Mouse (Mus musculus) kidney, postnatal 25 days (tissue): ENCODE measurements at regions not wholly inside any gene's neighbourhood (a gene's known extent, or its start where the extent isn't known, plus 50 kb on each side); places are given as distances from the start of the nearest gene placed in this dataset.
A peak's percentile ranks its signal among the peaks of the same experiment; 100 is the strongest.

ENCODE experiments used
- DNase-seq, 2 experiments: peaks; one replicate each; pipeline ENCODE4 v3.0.0; 2021; ENCODE audit warnings: mixed read lengths in 2 of 2

DNA sequence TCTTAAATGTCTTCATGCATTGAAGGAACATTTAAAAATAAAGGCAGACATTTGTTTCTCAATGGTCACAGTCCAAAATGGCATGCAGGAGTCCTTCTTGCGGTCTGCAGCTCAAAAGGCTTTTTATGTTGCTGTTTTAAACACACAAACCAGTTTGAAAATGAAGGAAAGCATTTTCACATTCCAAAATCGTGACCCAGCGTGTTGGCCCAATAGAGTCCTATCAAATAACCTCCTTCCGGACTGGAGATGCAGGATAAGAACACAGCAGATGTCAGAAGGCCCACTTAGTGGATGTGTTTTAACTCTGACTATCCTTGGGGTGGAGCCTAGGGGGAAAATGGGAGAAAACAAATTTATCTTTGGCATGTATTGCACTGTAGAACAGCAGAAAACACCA is 263.4 kb upstream of the Pik3r1 start:
- DNase-seq, result no peak

DNA sequence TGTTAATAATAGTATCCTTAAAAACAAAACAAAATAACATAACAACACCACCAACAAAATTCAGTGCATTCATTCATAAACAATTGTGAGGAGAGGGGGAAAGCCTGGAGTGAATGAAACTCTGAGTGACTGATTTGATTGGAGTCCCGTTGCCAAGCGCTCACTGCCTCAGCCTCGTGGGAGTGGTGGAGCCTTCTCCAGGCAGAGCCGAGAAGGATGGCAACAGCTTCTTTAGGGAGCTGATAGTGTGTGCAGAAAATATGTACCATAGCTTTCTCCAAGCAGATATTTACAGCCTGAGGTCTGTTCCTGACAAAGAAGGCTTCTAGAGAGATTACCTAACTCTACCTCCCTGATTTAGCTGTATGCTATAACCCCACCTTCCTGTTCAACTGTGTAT is 266.5 kb upstream of the Pik3r1 start:
- DNase-seq, result no peak

DNA sequence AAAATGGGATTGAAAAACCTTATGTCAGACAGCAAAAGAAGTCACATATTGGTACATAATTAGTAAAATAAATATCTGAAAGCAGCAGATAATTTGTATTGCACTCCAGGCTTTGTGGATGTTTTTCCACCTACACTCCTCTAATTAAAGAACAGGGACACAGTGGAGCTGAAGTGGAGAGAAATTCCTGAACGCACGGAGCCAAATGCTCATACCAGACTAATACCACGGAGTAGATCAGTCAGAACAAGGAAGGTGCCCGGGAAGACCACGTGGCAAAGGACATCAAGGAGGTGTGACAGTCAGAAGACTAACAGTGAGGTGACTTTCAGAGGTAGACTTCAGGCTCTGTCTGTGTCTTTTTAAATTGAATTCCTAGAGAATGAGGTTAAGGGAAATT is 268.0 kb upstream of the Pik3r1 start:
- DNase-seq, result no peak

GRCm38 (mm10) chr13:102036819-102037624 is 269.0 kb upstream of the Pik3r1 start:
- no peak for DNase-seq

DNA sequence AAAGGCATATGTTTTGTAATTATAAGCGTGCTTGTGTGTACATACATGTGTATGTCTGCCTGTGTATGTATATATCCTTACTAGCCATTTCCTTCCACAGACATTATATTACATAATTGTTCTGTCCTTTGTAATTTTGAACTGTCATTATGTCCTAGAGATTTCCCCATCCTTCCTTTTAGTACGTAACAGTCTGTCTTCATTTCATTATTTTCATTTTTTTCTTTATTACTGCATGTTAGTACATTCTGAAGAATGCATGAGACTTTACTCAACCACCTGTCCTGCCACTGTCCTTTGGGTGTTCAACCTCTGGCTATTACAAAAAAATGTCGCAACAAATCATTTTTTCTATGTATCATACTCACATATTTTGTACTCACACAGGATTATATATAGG is 292.2 kb upstream of the Pik3r1 start:
- no peak for DNase-seq

- DNase-seq, result no peak
These were observed 296.7 kb upstream of the Pik3r1 start for GRCm38 (mm10) chr13:102064590-102065273.

DNA sequence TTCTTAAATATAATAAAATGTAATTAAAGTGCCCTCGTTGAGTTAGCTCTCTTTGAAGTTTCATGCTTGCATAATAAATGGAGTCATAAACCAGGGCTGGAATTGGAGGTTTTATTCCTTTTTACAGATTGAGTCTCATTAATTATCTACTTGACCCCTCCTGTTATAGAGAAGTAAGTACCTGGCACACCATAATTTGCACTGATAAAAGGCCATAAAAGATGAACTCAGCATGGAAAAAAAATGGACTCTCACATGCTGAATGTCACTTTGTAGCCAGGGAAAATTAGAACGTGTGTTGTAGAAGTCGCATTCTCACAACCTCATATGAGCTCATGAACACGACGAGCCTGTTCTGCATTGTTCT is 297.2 kb upstream of the Pik3r1 start:
- no peak for DNase-seq

DNA sequence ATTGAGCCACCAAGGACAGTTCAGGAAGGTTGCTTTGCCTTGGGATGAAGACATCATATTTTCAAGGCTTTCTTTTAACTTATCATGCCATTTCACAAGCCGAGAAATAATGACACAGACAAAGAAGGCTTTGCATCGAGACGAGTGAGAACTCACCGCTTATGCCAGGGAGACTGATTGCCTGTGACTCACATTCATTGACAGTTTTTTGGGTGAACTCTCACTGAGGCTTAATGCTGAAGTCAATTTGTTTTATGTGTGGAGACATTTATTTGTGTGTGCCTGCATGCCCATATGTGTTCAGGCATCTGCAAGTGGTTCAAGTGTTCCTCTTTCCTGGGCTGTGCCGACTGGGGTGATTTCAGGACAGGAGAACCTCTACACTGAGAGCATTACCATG is 297.8 kb upstream of the Pik3r1 start:
- no peak for DNase-seq

DNA sequence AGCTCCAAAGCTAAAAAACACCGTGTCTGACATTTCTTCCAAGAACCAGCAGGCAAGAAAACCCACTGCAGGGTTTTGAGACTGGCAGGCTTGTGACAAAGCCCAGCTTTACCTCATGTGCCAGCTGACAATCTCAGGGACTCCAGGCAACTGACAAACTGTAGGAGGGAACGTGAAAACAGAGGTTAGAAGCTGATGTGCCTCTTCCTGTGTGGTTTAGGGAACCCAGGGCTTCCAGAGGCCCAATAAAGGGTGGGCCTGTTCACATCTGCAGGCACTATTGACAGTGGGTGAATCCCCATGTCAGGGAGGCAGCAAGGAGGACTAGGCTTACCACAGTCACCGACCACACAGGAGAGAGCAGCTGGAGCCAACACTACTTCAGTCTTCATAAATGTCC is 302.7 kb upstream of the Pik3r1 start:
- no peak for DNase-seq

DNA sequence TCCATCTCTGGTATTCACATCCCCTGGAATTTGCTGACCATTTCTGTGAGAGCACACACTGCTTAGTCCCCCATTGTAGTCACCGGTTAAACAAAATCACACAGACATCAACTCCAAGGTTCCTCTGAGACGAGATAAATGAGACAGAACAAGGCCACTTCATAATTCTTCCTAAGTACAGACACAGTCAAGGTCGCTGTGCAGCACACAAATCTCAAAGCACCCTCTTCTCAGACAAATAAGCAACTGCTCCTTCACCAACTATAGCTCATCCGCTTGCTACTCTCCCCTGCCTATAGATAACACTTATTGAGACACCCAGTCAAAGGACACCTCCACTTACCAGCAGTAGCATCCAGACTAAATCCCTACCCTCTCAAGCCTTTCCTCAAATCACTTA is 304.3 kb upstream of the Pik3r1 start:
- no peak for DNase-seq

DNA sequence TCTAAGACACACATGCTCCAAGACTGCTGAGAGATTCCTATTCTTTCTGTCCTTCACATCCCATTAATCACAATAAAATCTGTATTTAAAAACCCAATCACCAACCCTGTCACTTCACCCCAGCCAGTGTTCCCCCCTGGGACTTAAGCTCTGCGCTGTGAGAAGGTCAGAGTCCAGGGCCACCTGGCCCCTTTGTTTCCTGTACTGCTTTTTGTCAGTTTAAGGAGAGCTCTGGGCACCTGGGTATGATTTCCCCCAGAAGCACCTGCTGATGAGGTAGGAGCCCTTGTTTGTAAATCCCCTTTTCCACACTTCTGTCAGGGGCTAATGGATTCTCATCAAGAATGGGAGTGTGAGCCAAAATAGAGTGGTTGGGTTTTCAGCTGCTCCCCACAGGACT is 319.7 kb upstream of the Pik3r1 start:
- DNase-seq, result no peak

DNA sequence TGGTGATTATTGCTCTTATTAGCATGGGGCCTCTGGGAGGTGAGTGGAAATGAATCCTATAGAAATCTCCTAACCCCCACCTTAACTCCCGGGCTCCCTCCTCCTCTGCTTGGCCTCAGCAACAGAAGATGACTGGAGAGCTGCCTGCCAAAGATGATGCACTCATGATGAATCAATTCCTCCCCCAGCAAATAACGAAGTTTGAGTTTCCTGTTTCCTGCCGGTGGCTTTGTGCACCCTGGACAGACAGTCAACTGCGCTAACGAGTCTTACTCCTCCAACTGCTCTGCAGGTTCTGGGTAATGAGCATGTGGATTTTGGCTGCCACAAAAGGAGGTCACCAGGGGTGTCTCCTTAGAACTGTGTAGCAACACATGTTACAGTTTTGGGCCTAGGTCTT is 321.5 kb upstream of the Pik3r1 start:
- no peak for DNase-seq

DNA sequence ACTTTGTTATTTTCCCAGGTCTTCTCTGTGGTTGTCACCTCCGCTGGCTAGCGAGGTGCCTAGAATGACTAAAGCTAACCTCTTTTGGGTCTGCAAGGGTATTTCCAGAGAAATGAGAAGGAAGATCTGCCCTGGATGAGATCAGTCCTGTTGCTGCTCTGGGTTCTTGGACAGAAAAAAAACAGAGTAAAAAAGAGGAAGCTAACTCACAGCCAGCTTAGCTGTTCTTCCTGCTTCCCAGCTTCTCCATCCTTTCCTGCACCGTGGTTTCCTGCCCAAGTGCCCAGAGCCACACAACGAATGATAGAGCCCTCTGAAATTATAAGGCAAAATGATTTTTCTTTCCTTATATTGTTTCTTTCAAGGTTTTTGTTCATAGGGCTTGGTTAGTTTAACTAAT is 326.2 kb upstream of the Pik3r1 start:
- DNase-seq, result no peak

DNA sequence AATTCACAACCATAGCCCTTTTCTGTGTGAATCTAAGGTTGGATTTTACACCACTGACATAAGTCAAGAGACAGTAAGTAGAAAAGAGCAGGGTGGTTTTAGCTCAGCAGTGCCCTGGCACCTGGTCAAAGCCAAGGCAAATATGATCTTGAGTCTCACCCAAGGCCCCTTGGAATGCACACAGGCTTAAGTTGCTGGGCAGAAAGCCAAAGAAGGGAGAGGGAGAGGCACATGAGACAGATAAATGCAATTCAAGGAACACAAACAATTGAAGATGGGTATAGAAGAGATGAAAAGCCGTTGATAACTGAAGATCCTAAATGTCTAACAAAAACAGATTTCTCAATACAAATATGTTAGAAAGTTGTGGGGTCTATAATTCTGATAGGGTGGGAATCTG is 335.1 kb upstream of the Pik3r1 start:
- DNase-seq, result no peak

DNA sequence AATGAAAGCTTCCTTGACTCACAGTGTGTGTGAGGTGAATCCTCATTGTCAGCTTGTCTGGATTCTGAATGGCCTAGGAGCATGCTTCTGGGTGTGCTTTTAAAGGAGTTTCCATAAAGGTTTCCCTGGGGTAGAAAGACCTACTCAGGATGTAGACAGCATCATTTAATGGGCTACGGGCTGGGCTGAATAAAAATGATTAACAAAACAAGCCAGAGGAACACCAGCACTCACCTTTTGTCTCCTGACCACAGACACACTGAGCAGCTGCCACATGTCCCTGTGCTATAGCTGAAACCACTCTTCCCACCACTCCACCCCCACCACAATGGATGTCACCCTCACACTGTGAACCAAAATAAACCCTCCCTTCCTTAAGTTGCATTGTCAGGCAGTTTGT is 338.2 kb upstream of the Pik3r1 start:
- DNase-seq, result no peak

DNA sequence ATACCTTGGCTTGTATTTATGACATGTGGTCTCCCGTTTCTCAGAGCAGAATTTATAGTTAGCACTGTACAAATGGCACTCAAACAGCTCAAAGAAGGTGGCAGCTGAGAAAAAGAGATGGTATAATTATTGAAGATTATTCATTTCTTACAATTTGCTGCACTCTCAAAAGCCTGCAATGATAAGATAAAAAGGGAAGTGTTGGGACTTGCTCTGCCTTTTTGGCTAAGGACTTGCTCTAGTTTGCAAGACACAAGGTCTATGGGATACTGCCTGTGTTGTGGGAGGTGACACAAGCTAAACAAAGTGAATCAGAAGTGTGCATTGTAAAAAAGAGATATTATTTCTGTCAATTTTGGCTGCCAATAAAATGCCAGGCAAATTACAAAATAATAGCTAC is 340.2 kb upstream of the Pik3r1 start:
- DNase-seq, result no peak

GRCm38 (mm10) chr13:102108916-102109315 is 340.9 kb upstream of the Pik3r1 start:
- DNase-seq, result no peak

GRCm38 (mm10) chr13:102113941-102114340 is 345.9 kb upstream of the Pik3r1 start:
- peak; percentile 54 to 76 for DNase-seq

GRCm38 (mm10) chr13:102122341-102122740 is 354.3 kb upstream of the Pik3r1 start:
- DNase-seq, result no peak

DNA sequence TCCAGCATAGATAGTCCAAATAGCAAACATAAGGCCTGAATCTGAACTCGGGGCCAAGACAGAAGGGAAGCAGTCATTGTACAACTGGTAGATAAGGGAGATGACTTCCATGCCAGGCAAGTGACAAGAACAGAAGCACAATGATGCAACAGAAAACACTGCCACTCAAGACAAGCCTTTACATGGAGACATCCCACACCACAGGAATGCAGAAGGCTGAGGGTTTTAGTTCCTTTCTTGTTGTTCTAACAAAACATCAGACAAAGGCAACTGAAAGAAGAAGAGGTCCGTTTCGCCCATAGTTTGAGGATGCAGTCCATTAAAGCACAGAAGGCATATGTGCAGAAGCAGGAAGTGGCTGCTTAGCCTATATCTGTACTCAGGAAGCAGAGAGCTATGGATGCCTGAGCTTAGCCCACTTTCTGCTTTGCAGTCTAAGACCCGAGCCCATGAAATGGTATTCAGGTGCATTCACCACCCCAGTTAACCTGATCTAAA is 360.0 kb upstream of the Pik3r1 start:
- DNase-seq, result no peak

DNA sequence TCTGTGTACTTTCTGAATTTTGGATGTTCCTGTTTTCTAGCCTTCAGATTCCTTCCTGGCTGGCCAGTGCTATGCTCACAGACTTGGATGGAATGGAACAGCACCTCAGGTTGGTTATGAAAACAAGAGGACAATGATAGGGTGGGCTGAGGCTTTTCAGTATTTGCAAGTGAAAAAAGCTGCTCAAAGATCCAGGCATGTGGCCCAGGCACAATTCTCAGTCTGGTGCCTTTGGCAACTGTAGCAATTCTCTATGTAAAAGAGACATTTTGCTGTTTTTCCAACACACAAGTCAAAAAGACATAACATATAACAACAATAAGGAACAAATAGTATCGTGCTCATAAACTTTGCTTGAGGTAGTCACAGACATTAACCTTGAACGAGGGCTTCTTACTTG is 363.4 kb upstream of the Pik3r1 start:
- no peak for DNase-seq

- no peak for DNase-seq
These were observed 364.1 kb upstream of the Pik3r1 start for GRCm38 (mm10) chr13:102132154-102132553.

DNA sequence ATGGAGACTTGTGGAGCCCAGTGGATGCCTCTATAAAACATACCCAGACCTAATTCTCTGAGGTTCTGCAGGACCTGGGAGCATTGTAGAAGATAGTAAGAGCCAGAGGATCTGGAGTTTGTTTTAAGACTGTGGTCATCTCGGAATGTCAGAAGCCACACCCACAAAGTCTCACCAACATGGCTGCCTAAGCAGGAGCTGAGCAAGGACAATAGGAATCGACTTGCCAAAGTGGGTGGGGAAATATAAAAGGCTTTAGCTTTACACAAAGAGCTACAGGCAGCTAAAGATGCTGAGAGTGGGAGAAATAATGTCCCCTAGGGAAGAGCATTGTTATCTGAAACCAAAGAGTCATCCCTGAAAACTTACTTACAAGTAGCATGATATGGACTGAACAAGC is 364.7 kb upstream of the Pik3r1 start:
- DNase-seq, result no peak

DNA sequence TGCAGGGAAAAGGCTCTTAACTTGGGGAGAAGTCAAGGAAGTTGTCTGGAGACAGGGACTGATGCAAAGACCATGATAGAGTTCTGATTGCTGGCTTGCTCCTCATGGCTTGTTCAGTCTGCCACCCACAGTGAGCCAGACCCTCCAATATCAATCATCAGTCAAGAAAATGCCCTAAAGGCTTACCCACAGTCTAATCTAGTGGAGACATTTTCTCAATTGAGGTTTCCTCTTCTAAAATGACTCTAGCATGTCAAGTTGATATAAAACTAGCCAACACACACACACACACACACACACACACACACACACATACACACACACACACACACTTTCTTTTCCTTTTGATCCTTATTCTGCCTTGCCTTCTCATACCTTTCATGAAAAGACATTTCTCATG is 367.2 kb upstream of the Pik3r1 start:
- no peak for DNase-seq

GRCm38 (mm10) chr13:102142986-102143385 is 375.0 kb upstream of the Pik3r1 start:
- DNase-seq, result no peak
